Mouse (Mus musculus) lung, adult 2 months (tissue): Measurements from ENCODE around the gene Ric1.

Experiments used
- CTCF ChIP-seq: fragments of 200-500 bp; IDR thresholded peaks from 2 replicates; pipeline ENCODE4 v1.5.1; 2011; ENCODE audit warnings: mild to moderate bottlenecking, low read length, control low read depth; ENCODE audit not compliant: insufficient read depth
- POLR2A ChIP-seq: fragments of 200-500 bp; IDR thresholded peaks from 2 replicates; pipeline ENCODE4 v1.6.1; 2011; ENCODE audit warnings: low read depth, mild to moderate bottlenecking, control low read depth, low read length, borderline replicate concordance; ENCODE audit errors: extremely low read depth

DNA sequence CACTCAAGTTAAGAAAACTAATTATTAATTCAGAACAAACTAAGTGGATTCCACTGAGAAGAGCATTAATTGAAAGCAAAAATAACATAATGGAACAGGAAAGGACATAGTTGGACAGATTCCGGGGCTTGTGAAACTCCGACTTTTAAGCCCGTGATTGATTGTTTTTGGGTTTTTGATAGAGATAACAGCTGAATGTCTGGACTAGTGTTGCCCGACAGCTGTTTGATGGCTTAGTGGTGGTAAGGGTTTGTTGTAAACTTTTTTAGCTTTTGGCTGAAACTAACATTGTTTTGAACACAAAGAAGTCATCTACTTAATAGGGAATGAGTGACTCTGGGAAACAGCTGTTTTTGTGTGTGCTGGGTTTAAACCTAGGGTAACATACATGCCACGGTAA is 11.9 kb downstream of the Ric1 start:
- no peak for TF ChIP-seq CTCF
- TF ChIP-seq POLR2A = no peak
